Mouse (Mus musculus) small intestine, adult 2 months (tissue): ENCODE data around the gene Arl15. TPM values are rescaled to one million over a fixed set of nuclear protein-coding genes. Genes with fewer than 3 reads are reported as not detected.

Experiments used
- H3K27ac ChIP-seq: fragments of 200-500 bp; 2 replicates; pipeline ENCODE4 v1.5.1; 2012; ENCODE audit warnings: low read depth, low read length, control low read depth, inconsistent platforms; ENCODE audit not compliant: insufficient read depth
- H3K27me3 ChIP-seq: fragments of 200-500 bp; 2 replicates; pipeline ENCODE4 v1.6.1; 2012; ENCODE audit warnings: mild to moderate bottlenecking, moderate library complexity, low read length, inconsistent platforms; ENCODE audit not compliant: control insufficient read depth, insufficient read depth
- H3K36me3 ChIP-seq: fragments of 200-500 bp; 2 replicates; pipeline ENCODE4 v1.6.1; 2012; ENCODE audit warnings: mild to moderate bottlenecking, low read length, control low read depth, inconsistent platforms; ENCODE audit not compliant: control insufficient read depth, insufficient read depth
- H3K4me1 ChIP-seq: fragments of 200-500 bp; 2 replicates; pipeline ENCODE4 v1.6.1; 2012; ENCODE audit warnings: low read length, inconsistent platforms, mixed read lengths; ENCODE audit not compliant: control insufficient read depth, insufficient read depth, insufficient read length
- H3K4me3 ChIP-seq: fragments of 200-500 bp; 2 replicates; pipeline ENCODE4 v1.5.1; 2012; ENCODE audit warnings: low read depth, mild to moderate bottlenecking, control low read depth, inconsistent platforms, low read length, moderate library complexity
- CTCF ChIP-seq: fragments of 200-500 bp; IDR thresholded peaks from 2 replicates; pipeline ENCODE4 v1.5.1; 2012; ENCODE audit warnings: low read depth, mild to moderate bottlenecking, control low read depth, inconsistent platforms, low read length, moderate library complexity, mixed read lengths; ENCODE audit not compliant: insufficient replicate concordance, insufficient read length; ENCODE audit errors: extremely low read depth
- POLR2A ChIP-seq: fragments of 200-500 bp; IDR thresholded peaks from 2 replicates; pipeline ENCODE4 v1.6.1; 2012; ENCODE audit warnings: low read depth, mild to moderate bottlenecking, control low read depth, inconsistent platforms, low read length, moderate library complexity
- WGBS: fragments of 180-500 bp; shearing (Covaris S2); methylation state at CpG from one replicate; pipeline ENCODE4 v1.1.7; 2018; 5-methylcytosine and 5-hydroxymethylcytosine counted together
- polyA plus RNA-seq: library from polyadenylated mRNA; depleted of rRNA; stranded (reverse); fragments of >200 nt; gene quantifications from 2 replicates; pipeline ENCODE4 v1.2.3, GENCODE M21; 2012

The Arl15 gene
- polyA plus RNA-seq, 1 experiment, result 2.0 TPM

- WGBS, result 71% methylated on average over 1 of the region's 1 CpGs
- no peaks in the 10 kb centered on the region for H3K36me3 ChIP-seq
- H3K4me1 ChIP-seq, result no peaks in the 10 kb centered on the region
- no peaks in the 10 kb centered on the region for H3K27me3 ChIP-seq
- H3K4me3 ChIP-seq, result no peak overlapping the region
- TF ChIP-seq CTCF, result peak; percentile 67; the same call in 1 of the 2 replicates
- TF ChIP-seq POLR2A, result no peak
- no peak overlapping the region for H3K27ac ChIP-seq
Measured at GRCm38 (mm10) chr13:113864893-113865292, 70.6 kb downstream of the Arl15 start.

- H3K27me3 ChIP-seq, result no peaks in the 10 kb centered on the region
- no peak overlapping the region for H3K4me3 ChIP-seq
- 52% methylated on average over 6 of the region's 6 CpGs for WGBS
- H3K27ac ChIP-seq, result no peak overlapping the region
- H3K4me1 ChIP-seq, result no peaks in the 10 kb centered on the region
- no peaks in the 10 kb centered on the region for H3K36me3 ChIP-seq
- no peak for TF ChIP-seq POLR2A
- no peak for TF ChIP-seq CTCF
Measured at GRCm38 (mm10) chr13:113865378-113865777, 71.1 kb downstream of the Arl15 start.

- WGBS, result 35% methylated on average over 7 of the region's 7 CpGs
- Histone ChIP-seq H3K27ac (no peak overlapping the region), H3K4me3 (no peak overlapping the region), H3K27me3 (no peaks in the 10 kb centered on the region), H3K4me1 (no peaks in the 10 kb centered on the region), H3K36me3 (no peaks in the 10 kb centered on the region)
- TF ChIP-seq CTCF (peak; percentile 93; the same call in 1 of the 2 replicates), POLR2A (no peak)
Measured at GRCm38 (mm10) chr13:113865806-113866205, 71.5 kb downstream of the Arl15 start.

GRCm38 (mm10) chr13:113867736-113868135, 73.4 kb downstream of the Arl15 start:
- TF ChIP-seq POLR2A (no peak), CTCF (no peak)
- no peaks in the 10 kb centered on the region for H3K36me3 ChIP-seq
- 91% methylated on average over 2 of the region's 2 CpGs for WGBS
- no peaks in the 10 kb centered on the region for H3K27me3 ChIP-seq
- H3K27ac ChIP-seq, result no peak overlapping the region
- H3K4me3 ChIP-seq, result no peak overlapping the region
- H3K4me1 ChIP-seq, result no peaks in the 10 kb centered on the region

GRCm38 (mm10) chr13:113869212-113870205, 75.2 kb downstream of the Arl15 start:
- H3K36me3 ChIP-seq, result no peaks in the 10 kb centered on the region
- H3K27ac ChIP-seq, result no peak overlapping the region
- no peaks in the 10 kb centered on the region for H3K27me3 ChIP-seq
- H3K4me1 ChIP-seq, result no peaks in the 10 kb centered on the region
- H3K4me3 ChIP-seq, result no peak overlapping the region
- WGBS, result 78% methylated on average over 20 of the region's 20 CpGs
- TF ChIP-seq POLR2A, result no peak
- peak; percentile 87; the same call in 1 of the 2 replicates for TF ChIP-seq CTCF

GRCm38 (mm10) chr13:113870403-113870802, 76.1 kb downstream of the Arl15 start:
- H3K27me3 ChIP-seq, result no peaks in the 10 kb centered on the region
- peak overlapping the region; percentile 34; the same call in 1 of the 2 replicates for H3K4me3 ChIP-seq
- 74% methylated on average over 15 of the region's 15 CpGs for WGBS
- no peaks in the 10 kb centered on the region for H3K36me3 ChIP-seq
- H3K4me1 ChIP-seq, result no peaks in the 10 kb centered on the region
- TF ChIP-seq CTCF (no peak), POLR2A (no peak)
- no peak overlapping the region for H3K27ac ChIP-seq

- Histone ChIP-seq H3K4me1 (no peaks in the 10 kb centered on the region), H3K27ac (no peak overlapping the region), H3K36me3 (no peaks in the 10 kb centered on the region), H3K27me3 (no peaks in the 10 kb centered on the region), H3K4me3 (no peak overlapping the region)
- 77% methylated on average over 13 of the region's 13 CpGs for WGBS
- TF ChIP-seq CTCF, result no peak
- no peak for TF ChIP-seq POLR2A
Measured at GRCm38 (mm10) chr13:113871853-113872252, 77.5 kb downstream of the Arl15 start.
